Mouse (Mus musculus) retina, postnatal 7 days (tissue): ENCODE data around the gene Myo15.
"Not testable (repeated sequence)": the region's sequence is repeated elsewhere in the genome, so short reads cannot be mapped to it uniquely, and the experiment has no call there.

ENCODE experiments used
- DNase-seq: peaks from one replicate; pipeline ENCODE4 v3.0.0-alpha.2; 2012; ENCODE audit warnings: low read depth, low spot score

Myo15 gene

GRCm38 (mm10) chr11:60548112-60548511 lies 79.0 kb downstream of the Myo15 start:
- no peak for DNase-seq

GRCm38 (mm10) chr11:60553091-60553490 lies 84.0 kb downstream of the Myo15 start:
- no peak for DNase-seq

GRCm38 (mm10) chr11:60557675-60558074 lies 88.5 kb downstream of the Myo15 start:
- no peak for DNase-seq

GRCm38 (mm10) chr11:60559342-60559741 lies 90.2 kb downstream of the Myo15 start:
- peak; percentile 64 for DNase-seq

- DNase-seq = not testable (repeated sequence)
Observed at GRCm38 (mm10) chr11:60574006-60574405, 104.9 kb downstream of the Myo15 start.
